Mouse (Mus musculus) lung, adult 18-20 months (tissue): ENCODE measurements around the gene Gjb1.
"Not testable (repeated sequence)": the region's sequence is repeated elsewhere in the genome, so short reads cannot be mapped to it uniquely, and the experiment has no call there.

Experiments used
- DNase-seq, 2 experiments: peaks; one replicate each; pipeline ENCODE4 v3.0.0; 2022; ENCODE audit warnings: mixed read lengths in 2 of 2

The Gjb1 gene

DNA sequence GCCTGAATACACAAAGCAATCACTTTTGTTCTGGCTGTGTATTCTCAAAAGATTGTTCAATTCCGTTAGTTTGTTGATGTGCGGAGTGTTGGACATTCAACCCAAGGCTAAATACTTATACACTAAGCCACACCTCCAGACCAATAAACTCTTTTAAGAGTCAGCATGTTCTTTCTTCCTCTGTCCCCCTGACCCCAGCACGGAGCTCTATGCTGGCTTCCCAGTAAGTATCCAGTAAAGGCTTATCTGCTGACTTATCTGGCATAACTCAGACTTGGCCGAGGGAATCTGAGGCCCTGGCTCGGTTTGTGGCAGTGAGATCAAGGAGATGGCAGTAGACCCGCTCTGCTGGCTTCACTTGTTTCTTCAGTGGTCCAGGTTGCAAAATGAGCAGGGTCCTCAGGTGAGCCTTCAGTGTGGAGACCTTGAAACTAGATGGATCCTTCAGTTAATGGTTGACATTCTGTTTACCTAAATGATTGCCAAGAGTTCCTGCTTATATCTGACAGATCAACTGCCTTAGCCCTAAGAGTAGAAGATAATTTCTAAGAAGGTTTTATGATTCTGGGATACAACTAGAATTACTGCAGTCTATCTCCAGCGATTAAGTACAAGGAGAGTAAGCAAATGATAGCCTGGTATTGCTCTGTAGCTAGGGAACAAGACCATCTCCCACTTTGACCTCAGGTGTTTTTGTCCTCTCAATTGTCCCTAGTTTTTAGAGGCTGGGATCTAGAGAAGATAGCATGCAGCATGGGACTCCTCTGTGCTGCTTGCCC is at the start of gene Gjb1:
Gene Gjb1 (plus strand): TSS at position 189 of the 779 bp plus-strand sequence.
- no peak for DNase-seq

DNA sequence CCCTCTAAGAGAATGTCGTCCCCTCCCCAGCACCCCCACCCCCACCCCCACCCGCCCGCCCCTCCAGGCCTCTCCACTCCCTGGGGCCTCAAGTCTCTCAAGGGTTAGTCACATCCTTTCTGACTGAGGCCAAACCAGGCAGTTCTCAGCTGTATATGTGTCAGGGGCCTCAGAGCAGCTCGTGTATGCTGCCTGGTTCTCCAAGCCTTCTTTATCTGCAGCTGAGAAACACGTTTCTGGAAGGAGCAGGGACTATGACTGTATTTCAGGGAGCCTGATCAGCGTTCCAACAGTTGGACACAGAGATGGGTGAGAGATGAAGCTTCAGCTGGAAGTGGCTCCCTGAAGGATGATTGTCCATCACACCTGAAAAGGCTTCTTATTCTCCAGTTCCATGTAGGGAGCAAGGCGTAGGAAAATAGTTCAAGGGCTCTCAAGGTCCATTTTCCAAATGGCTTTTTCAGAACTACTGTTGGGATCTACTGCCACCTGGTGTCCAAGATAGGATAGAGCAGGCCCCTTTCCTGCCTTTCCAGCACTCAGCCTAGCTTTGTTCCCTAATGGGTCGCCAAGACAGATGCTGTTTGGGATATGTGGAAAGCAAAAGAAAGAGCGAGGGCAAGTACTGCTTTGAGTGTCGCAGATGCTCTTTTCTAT is 46.7 kb upstream of the Gjb1 start:
- DNase-seq, result peak; percentile 39 to 51

GRCm38 (mm10) chrX:101332031-101332374 is 44.2 kb upstream of the Gjb1 start:
- DNase-seq, result no peak

DNA sequence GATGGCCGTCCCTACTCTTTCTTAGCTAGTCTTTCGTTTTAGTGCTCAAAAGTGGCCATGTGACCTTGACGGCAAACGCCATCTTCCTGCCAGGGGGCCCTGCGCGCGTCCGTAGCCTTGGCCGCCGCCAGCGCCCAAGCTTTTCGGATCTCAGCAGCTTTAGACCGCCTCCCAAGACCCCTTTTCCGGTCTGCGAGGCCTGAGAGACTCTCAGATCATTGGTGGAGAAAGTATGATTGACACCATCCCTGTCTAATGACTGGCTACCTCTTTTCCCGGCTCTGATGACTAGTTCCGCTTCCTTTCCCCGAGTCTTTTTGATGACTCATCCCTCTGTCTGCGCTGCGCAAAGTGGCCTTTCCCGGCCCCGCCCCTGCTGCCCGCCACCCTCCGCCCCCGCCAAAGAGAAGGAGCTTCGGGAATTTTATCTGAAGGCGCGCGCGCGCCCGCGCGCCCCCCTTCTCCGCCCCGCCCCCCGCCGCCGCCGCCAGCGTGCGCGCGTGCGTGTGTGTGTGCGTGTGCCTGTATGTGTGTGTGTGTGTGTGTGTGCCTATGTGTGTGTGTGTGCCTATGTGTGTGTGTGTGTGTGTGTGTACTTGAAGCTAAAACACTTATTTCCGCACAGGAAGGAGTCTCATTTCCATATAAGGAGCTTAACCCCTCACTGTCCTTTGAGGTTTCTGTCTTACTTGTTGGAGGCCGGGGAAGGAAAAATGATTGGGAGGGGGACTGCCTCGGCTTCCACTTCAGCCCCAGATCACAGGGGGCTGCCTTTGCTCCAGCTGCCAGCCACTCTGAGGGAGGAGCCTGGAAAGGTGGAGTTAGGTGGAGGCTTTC is 43.6 kb upstream of the Gjb1 start:
- DNase-seq, result peak; percentile 89 to 94

DNA sequence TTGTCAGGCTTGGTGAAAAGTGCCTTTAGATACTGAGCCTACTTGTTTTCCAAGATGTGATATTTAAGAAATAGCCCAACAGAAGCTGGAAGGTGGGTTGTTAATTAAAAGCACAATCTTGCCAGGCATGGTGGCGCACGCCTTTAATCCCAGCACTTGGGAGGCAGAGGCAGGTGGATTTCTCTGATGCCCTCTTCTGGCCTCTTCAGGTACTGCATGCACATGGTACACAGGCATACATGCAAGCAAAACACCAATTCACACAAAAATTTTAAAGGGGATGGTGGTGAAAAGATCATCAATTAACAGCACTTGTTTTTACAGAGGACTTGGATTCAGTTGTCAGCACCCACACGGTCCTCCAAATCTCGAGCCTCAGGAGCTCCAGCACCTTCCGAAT is 41.6 kb upstream of the Gjb1 start:
- DNase-seq, result peak in 1 of 2 experiments; percentile 3

GRCm38 (mm10) chrX:101338666-101339065 is 37.5 kb upstream of the Gjb1 start:
- no peak for DNase-seq

DNA sequence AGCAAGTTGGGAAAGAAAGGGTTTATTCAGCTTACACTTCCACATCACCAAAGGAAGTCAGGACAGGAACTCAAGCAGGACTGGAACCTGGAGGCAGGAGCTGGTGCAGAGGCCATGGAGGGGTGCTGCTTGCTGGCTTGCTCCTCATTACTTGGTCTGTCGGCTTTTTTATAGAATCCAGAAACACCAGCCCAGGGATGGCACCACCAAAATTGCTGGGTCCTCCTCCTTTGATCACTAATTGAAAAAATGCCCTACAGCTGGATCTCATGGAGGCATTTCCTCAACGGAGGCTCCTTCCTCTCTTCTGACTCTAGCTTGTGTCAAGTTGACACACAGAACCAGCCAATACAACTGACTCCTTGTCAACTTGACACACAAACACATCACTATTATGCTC is 33.3 kb upstream of the Gjb1 start:
- not testable (repeated sequence) for DNase-seq

DNA sequence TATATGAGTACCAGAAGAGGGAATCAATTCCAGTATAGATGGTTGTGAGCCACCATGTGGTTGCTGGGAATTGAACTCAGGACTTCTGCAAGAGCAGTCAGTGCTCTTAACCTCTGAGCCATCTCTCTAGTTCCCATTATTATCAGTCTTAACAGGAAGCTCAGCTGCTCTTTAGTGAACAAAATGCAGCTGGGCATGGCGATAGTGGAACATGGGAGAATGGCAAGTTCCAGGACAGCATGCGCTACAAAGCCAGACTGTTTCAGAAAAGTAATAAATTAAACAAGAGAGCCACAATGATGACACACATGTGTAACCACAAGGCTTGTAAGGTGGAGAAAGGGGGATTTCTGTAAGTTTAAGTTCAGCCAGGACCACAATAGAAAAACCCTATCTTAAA is 30.7 kb upstream of the Gjb1 start:
- DNase-seq, result no peak

GRCm38 (mm10) chrX:101346475-101346874 is 29.7 kb upstream of the Gjb1 start:
- DNase-seq, result no peak

GRCm38 (mm10) chrX:101351188-101351587 is 25.0 kb upstream of the Gjb1 start:
- DNase-seq, result no peak

GRCm38 (mm10) chrX:101358902-101359301 is 17.3 kb upstream of the Gjb1 start:
- not testable (repeated sequence) for DNase-seq

- DNase-seq, result peak in 1 of 2 experiments; percentile 11
Measured at GRCm38 (mm10) chrX:101369001-101369400, 7.2 kb upstream of the Gjb1 start.

DNA sequence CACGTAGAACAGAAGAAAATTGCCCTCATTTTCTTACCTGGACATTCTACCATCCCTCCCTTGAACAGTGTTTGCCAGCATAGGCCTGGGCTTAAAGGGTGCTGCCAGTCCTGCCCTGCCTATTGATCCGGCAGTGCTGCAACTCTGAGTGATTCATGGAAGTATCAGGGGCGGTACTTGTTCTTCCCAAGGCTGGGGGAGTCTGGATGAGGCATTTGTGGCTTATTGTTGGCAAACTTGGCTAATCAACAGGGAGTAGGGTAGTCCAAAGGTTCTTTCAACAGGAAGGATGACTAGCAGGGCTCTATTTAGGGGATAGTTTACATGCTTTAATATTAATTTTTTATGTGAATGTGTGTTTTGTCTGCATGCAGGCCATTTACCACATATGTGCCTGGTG is 5.6 kb upstream of the Gjb1 start:
- DNase-seq, result no peak

- DNase-seq, result no peak
Measured at GRCm38 (mm10) chrX:101372946-101373345, 3.2 kb upstream of the Gjb1 start.

GRCm38 (mm10) chrX:101377076-101377475 is 898 bp downstream of the Gjb1 start:
- DNase-seq, result peak; percentile 14 to 34

DNA sequence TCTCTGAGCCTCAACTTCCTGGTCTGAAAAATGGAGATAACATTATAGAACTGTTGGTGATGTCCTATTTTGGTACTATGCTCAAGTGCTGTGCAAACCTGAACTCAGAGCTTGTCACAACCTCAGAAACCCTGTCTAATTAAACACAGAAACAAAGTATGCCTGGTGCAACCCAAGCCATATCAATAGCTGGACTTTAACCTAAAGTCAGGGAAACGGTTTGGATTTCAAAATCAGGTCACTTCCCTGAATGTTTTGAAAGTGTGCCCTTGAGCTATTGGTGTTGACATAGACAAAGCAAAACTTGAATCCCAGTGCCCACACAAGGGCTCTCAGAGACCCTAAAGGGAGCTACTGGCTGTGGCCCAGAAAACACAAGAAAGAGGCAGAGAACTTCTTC is 3.6 kb downstream of the Gjb1 start:
- peak; percentile 8 to 17 for DNase-seq

- DNase-seq, result no peak
Measured at GRCm38 (mm10) chrX:101383455-101383854, 7.3 kb downstream of the Gjb1 start.

- no peak for DNase-seq
Measured at GRCm38 (mm10) chrX:101384439-101385137, 8.4 kb downstream of the Gjb1 start.

DNA sequence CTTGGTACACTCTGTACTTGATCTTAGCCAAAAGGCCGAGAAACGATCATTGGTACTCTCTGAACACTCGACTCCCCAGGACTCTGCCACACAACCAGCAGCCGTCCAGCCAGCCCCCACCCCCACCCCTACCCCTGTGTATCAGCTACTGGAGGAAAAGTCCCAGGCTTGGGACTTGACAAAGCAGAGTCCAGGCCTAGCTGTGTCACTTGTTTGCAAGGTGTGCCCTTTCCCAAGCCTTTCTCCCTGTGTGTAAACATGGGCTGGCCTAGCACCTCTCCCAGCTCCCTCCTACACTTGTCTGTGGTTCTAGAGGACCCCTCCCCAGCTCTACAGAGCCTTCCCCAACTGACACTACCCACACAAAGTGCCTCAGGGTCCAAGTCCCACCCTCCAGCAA is 10.0 kb downstream of the Gjb1 start:
- no peak for DNase-seq

- no peak for DNase-seq
Measured at GRCm38 (mm10) chrX:101388866-101389537, 12.8 kb downstream of the Gjb1 start.

- DNase-seq, result no peak
Measured at GRCm38 (mm10) chrX:101394341-101394740, 18.2 kb downstream of the Gjb1 start.

DNA sequence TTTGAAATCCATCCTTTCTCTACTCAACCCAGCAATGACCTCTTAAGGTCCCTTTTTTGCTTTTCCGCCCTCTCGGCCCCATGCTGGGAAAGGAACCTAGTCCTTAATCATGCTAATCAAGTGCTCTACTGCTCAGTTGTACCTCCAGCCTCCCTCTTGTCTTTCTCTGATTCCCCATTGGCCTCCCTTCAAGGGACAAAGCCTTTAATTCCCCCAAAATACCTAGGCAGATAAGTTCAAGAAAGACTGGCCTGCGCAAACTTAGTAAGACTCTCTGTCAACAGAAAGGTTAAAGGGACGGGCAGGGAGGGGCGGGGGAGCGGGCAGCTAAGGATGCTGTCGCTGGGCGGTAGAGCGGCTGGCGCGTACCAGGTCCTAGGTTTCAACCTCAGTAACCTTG is 20.3 kb downstream of the Gjb1 start:
- DNase-seq, result no peak
